Mouse (Mus musculus): Measurements from ENCODE around the gene Trp73.

Gene Trp73

DNA sequence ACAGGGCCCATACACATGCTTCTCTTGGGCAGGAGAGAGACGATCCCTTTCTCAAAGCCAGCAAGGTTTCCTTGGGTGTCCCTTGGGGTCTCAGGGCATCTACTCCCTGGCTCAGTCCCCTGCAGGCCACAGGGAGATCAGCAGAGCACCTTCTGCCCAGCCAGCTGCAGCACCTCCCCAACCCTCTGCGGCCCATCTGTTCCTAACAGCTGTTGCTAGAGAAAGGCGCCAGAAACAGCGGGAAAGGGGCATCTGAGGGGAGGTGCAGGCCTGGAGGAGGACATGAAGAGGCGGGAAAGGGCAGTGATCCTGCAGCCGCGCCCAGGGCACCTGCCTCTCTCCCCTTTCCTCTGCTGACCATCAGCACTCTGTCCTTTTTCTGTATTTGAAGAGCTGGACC lies 40.6 kb downstream of the Trp73 start:
- no peak for DNase-seq

DNA sequence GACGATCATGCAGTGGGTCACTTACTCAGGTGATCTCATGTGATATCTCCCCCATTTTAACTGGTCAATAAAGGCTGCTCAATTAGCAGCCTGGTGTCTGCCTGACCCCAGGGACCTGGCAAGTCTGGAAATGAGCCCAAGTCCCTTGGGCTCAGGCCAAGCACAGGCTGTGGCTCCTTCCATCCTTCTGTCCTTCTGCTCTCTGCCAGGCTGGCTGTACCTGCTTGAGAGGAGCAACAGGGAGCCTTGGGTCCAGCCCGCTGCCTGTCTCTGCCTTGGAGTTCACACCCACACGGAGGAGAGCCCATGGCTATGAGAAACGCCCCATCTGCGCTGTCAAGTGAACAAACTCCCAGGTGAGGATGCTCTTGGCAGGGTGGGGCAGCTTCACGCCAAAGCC lies 43.9 kb downstream of the Trp73 start:
- no peak for DNase-seq

DNA sequence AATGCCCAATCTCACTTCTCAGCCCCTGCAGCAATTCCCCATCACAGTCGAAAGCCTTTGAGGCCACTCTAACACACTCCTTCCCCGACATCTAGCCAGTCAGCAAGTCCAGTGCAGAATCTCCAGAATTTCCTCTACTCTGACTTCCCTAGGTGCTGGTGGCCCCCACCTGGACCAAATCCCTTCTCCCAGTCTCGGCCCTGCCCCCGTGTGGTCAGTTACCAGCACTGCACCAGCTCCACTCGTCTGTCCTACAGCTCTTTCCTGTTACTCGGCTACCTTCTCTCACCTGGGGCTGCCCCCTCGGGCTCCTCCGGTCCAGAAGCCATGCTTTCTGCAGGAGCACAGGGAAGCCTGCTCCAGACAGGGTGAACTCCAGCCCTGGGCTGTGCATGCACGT lies 46.8 kb downstream of the Trp73 start:
- DNase-seq, result no peak

DNA sequence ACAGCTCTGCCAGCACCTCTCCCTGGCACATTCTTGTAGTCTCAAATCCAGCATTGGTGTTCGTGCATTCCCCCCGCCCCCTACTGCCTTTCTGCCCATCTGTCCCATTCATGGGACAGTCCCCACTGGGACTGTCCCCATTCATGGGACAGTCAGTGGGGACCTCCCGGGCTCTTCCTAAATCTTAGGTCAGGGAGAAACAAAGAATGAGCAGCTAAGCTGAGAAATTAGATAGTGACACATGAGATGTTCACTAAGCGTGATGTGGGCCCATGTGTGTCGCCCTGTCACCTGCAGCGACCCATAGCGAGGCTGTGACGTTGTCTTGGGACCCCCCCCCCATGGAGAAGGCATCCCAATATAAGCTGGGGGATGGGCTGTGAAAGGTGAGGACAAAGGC lies 48.7 kb downstream of the Trp73 start:
- no peak for DNase-seq

DNA sequence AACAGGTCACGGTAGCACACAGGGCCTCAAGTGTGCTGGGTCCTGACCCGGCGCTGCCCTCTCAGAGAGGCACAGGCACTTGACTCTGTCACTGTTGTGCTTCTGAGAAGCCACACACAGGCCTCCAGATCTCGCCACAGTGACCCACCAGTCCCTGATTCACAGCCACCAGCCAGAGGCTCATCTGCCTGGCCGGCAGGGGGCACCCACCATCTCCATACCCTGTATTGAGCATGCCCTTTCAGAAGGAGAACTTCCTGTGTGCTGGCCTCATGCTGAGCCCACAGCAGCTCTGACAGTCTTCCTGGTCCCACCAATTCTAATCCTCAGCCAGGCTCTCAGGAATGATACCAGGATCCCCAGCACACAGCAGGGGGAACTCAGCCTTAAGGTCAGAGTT lies 50.8 kb downstream of the Trp73 start:
- DNase-seq, result no peak

DNA sequence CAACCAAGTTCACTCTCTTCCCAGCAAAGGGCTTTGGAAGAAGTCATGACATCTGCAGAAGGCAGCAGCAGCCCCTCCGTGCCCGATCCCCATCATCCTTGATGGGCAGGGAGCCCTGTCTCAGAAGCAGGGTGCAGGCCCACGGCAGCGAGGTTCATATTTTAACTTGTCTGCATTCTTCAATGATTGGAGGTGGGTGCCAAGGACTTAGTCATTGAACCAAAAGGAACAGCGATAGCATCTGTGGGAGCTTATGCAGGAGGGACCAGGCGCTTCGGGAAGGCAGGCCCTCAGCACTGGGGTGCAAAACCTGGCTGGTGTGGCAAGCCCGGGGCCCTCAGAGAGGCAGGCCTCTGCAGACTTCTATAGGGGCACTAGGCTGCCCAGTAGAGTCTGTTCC lies 53.6 kb downstream of the Trp73 start:
- peak; percentile 25 for DNase-seq

DNA sequence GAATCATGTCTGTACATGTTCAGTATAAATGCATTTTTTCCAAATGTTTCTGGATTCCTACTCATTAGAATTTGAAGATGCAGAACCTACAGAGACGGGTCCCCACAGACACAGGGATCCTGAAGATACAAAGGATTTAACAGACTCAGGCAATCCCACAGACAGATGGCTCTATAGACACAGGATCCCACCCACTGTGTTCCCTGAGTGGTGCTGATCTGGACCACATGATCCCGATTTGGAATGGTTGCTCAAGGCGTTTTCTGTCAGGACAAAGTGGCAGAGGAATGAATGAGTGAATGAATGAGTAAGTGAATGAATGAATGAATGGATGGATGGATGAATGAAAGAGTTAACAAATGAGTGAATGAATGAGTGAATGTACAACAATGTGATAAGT lies 54.2 kb downstream of the Trp73 start:
- no peak for DNase-seq

DNA sequence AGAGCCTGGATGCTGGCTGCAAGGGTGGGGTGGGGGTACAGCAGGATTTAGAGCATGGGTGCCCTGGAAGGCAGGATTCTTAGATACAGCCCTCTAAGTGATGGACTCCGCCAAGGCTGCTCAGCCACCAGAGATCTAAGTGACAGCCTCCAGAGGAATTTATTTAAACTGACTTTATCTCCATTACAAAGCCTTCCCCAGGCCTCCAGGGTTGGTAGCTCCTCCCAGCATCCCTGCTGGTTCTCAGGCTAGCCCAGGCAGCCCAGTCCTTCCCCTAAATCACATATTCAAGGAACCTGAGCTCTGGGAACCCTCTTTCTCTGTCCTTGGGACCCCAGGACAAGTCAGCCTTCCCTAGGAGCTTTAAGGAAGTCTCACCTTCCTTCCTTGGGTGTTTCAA lies 58.0 kb downstream of the Trp73 start:
- DNase-seq, result no peak

DNA sequence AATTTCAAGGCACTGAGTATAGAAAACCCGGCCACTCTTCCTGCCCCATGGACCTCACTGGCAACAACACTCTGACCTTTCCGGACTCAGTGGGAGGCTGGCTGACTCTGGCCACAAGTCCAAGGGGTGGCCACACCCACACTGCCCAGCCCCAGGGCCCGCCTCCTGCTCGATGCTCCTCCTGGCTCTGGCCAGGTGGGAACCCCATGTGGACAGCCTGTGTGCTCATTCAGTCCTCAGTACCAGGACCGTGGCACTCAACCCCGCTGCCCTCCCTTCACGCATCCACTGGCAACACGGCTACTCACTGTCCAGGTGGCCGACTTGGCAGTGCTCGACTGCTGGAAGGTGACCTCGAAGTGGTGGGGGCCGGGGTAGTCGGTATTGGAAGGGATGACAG lies 59.0 kb downstream of the Trp73 start:
- no peak for DNase-seq

DNA sequence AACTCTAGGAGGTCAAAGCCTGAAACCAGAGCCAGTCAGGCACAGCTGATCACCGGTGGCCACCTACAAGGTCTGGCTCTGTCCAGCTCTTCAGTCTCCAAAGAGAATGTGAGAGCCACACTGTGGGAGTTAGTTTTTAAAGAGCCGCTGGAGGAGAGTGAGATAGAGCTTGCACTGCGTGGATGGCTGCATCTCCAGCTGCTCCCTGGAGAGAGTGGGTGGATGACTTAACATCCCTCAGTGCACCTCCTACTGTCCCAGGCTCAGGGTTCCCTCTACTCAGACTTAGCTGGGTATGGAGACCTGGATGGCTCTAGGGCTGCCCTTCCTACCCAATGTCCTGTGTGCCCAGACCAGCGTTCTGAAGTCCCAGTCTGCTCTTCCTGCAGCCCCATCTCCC lies 59.8 kb downstream of the Trp73 start:
- no peak for DNase-seq

DNA sequence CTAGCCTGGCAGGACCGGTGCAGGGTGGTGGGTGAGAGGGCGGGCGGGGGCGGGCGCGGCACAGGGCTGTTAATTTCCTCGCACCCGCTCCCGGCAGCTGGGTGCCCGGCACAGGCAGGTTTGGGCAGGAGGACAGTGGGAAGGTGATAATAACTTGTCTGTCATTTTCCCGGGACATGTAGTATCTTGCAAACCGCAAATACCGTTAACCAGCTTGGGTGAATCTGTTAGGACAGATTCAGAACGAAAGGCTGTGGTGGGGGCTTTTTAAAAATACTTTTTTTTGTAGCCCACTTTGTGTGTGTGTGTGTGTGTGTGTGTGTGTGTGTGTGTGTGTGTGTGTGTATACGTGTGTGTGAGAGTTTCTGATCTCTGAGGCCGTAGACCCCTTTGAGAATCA lies 68.1 kb downstream of the Trp73 start:
- no peak for DNase-seq

DNA sequence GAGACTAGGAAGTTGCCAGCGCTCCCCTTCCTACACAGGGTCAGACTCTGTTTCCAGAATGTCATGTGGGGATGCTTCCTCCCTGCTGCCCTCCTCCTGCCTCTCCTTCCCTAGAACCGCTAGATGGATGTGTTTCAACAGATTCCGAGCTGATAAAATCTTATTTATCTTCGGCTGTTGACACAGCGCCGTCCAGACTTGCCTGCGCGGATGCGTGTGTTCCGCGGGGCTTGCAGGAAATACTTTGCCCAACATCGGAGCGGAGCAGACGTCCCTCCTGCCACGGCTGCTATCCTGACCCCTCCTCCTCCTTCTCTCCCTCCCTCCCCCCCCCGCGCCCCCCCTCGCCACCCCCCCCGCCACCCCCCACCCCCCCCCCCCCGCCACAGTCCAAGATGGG lies 68.5 kb downstream of the Trp73 start:
- no peak for DNase-seq

DNA sequence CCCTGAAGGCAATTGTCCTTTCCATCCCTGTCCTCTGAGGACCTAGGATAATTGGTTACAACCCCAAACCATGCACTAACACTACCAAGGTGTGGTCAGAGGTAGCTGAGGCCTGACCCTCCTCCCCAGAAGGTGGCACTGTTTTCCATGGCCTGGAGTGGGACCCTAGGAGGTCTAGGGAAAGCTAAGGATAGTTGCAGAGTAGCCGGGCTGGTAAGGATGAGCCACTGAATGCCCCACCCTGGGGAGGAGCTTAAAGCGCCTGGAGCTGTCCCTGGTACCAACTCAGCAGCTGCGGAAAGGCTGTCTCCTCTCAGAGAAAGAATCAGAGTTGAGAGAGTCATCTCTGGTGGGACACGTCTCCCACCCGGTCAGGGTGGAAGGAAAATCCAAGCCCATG lies 69.1 kb downstream of the Trp73 start:
- no peak for DNase-seq

DNA sequence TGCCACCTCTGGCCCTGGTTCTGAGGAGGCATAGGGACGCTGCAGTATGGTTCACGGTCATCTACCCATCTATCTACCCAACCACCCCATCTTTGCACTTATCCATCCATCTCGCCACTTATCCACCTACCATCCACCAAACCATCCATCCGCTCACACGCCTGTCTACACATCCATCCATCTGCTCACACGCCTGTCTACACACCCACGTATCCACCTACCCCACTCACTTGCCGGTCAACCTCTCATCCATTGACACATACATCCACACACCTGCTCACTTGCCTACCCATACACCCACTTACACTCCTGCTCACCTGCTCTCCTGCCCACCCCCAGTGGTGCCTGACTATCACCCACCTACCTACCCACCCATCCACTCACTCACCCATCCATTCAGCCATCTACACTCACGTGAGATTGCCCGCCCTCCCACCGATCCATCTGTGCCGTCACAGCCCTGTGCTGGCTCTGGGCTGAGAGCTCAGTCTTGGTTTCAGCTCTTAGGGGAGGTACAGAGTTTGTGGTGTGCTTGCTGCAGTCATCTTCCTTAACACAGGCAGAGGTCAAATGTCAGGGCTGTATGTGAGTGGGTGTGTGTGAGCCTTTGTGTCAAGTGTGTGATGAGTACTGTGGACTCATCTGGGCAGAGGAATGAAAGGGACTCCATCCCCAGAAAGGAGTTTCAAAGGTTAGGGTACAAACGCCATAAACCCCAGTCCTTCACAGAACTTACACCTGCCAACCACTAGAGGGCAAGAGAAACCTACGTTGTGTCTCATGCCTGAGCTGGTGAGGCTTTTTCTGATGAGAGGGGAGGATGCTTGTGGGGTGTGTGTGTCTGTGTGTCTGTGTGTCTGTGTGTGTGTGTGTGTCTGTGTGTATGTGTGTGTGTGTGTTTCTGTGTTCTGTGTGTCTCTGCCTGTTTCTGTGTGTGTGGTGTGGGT lies 74.9 kb downstream of the Trp73 start:
- DNase-seq, result no peak

DNA sequence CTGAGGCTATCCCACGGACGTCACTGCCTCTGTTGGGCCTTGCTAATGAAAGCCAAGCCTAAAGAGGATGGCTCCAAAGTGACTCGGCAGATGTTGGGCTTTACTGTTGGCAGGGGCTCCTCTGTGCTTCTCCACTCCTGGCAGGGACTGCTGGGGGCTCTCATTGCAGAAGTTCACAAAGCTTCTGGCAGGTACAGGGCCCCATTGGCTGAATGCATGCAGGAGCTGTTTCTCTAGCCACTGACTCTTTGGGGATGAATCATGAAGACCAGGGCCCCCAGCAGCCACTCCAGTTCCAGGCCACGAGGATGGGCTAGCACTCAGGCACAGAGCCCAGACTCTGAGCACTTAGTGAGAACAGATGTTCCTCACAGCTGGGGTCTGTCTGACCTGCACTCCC lies 82.3 kb downstream of the Trp73 start:
- no peak for DNase-seq

DNA sequence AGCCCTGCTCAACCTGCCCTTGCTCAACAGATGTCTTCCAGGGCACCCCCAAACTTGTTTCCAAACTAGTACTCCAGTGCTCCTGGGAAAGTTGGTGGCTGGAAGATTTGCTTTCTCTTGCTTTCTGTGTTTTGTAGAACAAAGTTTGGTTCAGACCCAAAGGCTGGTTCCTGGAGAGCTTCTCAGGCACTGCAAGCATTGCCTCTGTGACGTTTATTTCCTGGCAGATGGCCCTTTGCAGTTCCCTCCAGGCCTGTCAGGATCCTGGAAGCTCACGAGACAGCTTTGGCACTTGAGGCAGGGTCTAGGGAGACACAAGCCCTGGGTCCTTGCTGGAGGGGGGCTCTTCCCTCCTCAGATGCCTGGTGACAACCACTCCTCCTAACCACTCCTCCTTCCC lies 83.3 kb downstream of the Trp73 start:
- DNase-seq, result no peak

DNA sequence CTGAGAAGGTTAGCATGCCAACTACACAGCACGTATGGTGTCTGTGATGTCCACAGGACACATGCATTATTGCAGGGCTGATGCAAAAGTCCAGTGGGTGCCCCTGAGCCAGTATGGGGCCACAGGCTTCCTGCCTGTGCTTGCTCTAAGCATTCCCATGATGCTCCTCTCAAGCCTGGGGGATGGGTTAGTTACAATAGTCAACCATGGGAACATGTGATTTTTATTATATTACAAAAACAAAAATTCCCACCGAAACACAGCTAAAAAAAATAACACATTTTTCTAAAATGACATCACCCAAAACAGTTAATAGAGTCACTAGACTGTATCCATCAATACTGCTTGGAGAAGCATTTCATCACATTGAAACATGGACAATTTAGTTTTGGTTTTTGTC lies 84.0 kb downstream of the Trp73 start:
- no peak for DNase-seq

DNA sequence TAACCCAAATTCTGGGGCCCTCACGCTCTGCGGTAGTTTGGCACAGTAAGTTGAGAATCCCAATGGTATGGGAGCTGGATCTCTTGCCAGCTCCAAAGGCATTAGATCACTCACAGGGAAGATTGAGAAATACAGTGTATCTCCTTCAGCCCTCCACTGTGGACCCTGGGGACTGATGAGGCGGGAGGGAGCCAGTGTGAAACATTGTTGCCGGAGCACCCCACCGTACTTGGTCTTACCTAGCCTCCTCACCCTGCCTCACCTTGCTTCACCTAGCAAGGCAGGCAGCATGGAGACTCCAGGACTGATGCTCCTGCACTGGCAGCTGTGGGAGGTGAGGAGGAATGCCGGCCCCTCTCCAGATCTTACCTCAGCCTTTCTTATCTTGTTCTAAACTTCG lies 84.5 kb downstream of the Trp73 start:
- no peak for DNase-seq

DNA sequence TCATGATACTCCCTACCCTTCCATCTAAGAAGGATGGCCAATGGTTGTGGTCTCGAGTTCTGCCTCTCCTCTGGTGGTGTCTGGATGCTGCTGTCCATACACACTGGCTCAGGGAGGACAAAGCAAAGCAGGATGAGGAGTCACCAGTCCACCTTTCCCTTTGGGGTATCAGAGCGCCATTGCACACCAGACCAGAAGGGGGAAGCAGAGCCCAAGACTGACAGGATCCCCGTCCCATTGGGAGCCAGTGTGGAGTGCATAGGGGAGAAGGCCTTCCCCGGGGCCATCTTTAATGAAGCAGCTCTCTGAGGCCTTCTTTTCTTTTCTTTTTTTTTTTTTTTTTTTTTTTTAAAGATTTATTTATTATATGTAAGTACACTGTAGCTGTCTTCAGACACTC lies 86.9 kb downstream of the Trp73 start:
- DNase-seq, result no peak

DNA sequence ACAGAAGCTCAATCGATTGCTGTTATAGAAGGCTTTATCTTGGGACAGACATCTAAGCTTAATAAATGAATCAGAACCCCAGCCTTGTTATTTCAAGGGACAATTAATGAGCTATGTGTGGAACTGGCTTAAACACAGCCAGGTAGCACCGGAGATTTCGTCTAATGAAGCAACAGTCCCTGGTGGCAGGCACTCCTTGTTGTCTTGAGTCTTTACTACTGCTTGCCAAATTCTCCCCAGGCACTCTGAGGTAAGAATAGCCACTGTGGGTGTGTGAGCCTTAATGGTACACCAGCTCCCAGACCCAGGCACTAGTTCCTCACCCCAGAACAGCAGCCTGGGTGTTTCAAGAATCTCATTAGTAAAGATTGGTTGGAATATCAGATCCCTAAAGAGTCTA lies 88.6 kb downstream of the Trp73 start:
- no peak for DNase-seq

DNA sequence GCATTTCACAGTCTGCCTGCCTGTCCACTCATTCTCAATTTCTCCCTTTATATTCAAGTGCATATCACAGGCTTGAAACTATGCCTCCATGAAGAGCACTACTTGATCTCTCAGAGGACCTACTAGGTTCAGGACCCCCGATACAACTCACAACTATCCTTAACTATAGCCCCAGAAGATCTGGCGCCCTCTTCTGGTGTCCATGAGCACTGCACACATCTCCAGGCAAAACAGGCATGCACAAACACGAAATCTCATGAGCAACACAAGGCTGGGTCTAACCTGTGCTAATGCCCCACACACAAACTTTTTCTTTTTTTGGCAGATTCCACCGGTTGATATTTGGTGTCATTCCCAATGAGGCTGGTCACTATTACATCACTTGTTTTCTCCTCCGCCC lies 94.2 kb downstream of the Trp73 start:
- DNase-seq, result no peak

DNA sequence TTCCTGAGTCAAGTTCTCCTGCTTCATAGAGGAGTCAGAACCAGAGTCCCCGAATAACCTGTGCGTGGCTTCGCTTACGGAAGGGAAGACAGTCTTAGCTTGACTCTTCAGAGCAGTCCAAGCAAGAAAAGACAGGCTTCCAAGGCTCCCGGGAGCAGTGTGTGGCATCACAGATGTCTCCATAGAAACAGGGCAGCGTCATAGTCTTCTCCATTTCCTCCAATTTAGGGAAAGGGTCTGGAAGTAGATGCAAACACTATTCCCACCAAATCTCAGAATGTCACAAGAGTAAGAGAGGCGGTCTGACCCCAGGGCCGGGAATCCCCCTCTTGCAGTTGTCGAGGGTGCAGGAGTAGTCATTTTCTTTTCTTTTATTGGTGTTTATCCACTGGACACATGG lies 97.4 kb downstream of the Trp73 start, which contains the start of gene Ccdc27:
Gene Ccdc27, minus strand, starts transcription at position 101 of the 400 bp plus-strand sequence.
- no peak for DNase-seq

DNA sequence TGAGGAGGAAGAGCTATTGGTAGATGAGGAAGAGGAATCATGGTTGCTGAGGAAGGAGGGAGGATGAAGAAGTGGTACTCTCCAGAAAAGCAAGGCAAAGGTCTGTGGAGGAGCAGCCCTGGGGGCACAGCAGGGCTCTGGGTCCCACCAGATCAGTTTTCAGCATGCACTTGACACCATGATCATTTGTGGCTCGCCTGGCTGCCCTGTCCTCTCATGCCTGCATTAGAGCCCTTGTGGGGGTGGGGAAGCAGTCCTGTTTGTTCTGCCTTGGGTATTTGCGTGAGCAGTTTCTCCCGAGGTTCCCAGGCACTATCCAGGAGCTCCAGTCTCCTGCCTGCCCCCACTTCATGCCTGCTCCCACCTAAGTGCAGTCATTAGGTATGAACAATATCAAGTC lies 102.9 kb downstream of the Trp73 start:
- DNase-seq, result no peak

DNA sequence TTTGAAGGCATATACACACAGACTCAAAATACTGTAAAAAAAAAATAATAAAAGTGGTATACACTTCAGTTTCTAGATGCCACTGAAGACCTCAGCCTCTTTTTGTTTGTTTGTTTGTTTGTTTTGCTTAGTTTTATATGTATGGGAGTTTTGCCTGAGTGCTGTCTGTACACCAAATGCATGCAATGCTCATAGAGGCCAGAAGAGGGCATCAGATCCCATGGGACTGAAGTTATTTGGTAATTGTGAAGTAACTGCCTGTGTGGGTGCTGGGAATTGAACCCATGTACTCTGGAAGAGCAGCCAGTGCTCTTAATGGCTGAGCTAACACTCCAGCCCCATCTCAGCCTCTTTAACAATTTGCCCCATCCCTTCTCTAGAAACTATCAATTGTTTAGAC lies 111.4 kb downstream of the Trp73 start:
- no peak for DNase-seq

DNA sequence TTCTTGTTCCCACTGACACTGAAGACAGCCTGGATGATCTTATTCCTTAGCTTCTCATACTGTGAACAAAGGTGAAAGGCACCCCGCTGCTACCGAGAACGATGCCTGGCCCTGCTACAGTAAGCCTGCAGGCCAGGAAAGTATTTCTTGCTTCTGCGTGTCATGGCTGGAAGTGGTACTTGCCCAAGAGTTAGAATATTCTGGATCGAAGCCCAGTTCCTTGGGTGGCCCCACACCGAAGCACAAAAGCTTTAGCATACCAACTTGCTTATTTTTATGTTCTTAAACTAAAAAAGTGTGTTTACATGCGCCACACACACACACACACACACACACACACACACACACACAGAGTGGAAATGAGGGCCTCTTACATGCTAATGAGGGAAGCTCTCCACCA lies 111.9 kb downstream of the Trp73 start:
- no peak for DNase-seq

All from right cerebral cortex, postnatal 25 days (tissue).